Mouse (Mus musculus) testis, adult 2 months (tissue): ENCODE measurements around the gene Ndufs7. TPM values are rescaled to one million over a fixed set of nuclear protein-coding genes. Genes with fewer than 3 reads are reported as not detected.
A peak's percentile ranks its signal among the peaks of the same experiment; 100 is the strongest.

ENCODE experiments used
- H3K27ac ChIP-seq: fragments of 200-500 bp; 2 replicates; pipeline ENCODE4 v1.5.1; 2012; ENCODE audit warnings: low read depth, low read length; ENCODE audit not compliant: control insufficient read depth, insufficient read depth
- H3K27me3 ChIP-seq: fragments of 200-500 bp; 2 replicates; pipeline ENCODE4 v1.6.1; 2012; ENCODE audit warnings: mild to moderate bottlenecking, low read length, moderate library complexity; ENCODE audit not compliant: control insufficient read depth, insufficient read depth
- H3K36me3 ChIP-seq: fragments of 200-500 bp; 2 replicates; pipeline ENCODE4 v1.6.1; 2012; ENCODE audit warnings: mild to moderate bottlenecking, low read length; ENCODE audit not compliant: control insufficient read depth, insufficient read depth
- H3K4me1 ChIP-seq: fragments of 200-500 bp; 2 replicates; pipeline ENCODE4 v1.6.1; 2012; ENCODE audit warnings: low read length; ENCODE audit not compliant: control insufficient read depth, insufficient read depth
- H3K4me3 ChIP-seq: fragments of 200-500 bp; 2 replicates; pipeline ENCODE4 v1.5.1; 2012; ENCODE audit warnings: low read depth, mild to moderate bottlenecking, low read length, moderate library complexity, mixed read lengths; ENCODE audit not compliant: control insufficient read depth
- CTCF ChIP-seq: fragments of 200-500 bp; IDR thresholded peaks from 2 replicates; pipeline ENCODE4 v1.5.1; 2012; ENCODE audit warnings: low read depth, mild to moderate bottlenecking, inconsistent platforms, low read length, moderate library complexity; ENCODE audit not compliant: control insufficient read depth, insufficient read depth, insufficient replicate concordance
- POLR2A ChIP-seq: fragments of 200-500 bp; IDR thresholded peaks from 2 replicates; pipeline ENCODE4 v1.6.1; 2012; ENCODE audit warnings: low read depth, mild to moderate bottlenecking, inconsistent platforms, low read length, moderate library complexity; ENCODE audit not compliant: control insufficient read depth
- polyA plus RNA-seq: library from polyadenylated mRNA; depleted of rRNA; stranded (reverse); fragments of >200 nt; gene quantifications from 2 replicates; pipeline ENCODE4 v1.2.3, GENCODE M21; 2012

The Ndufs7 gene
- polyA plus RNA-seq, 1 experiment: 105 TPM

- Histone ChIP-seq H3K4me1 (peaks cover 23% of the 10 kb centered on the region), H3K4me3 (no peak overlapping the region), H3K27ac (no peak overlapping the region), H3K36me3 (peaks cover 1% of the 10 kb centered on the region; the same call in 1 of the 2 replicates), H3K27me3 (no peaks in the 10 kb centered on the region)
- TF ChIP-seq POLR2A: no peak
- TF ChIP-seq CTCF: no peak
Observed at GRCm38 (mm10) chr10:80296824-80297223, 47.9 kb downstream of the Ndufs7 start.

DNA sequence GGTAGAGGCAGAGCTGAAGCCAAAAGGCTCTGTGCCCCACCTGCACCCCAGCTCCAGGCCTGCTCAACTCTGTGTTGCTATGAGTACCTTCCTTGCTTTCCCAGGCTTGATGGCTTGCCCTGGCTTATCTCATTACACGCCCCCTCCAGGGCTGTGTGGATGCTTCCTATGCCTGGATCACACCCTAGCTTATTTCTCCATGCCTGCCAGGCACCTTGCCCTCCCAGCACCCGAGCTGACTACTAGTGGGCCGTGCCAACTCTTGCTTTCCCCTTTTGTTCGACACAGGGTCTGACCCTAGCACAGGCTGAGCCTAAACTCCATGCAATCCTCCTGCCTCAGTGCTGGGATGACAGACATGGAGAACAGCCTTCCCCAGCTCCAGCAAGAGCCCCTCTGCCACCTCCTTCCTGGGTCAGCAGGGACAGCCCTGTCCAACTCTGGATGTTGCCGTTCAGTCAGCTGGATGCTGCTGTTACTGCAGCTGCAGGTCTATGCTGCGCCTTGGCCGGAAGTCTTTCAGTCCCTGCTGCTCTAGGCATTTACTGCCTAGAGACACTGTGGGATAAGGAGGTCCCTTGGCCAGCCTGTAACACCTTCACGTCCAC lies 48.7 kb downstream of the Ndufs7 start:
- peaks cover 23% of the 10 kb centered on the region for H3K4me1 ChIP-seq
- no peak for TF ChIP-seq CTCF
- no peak overlapping the region for H3K27ac ChIP-seq
- H3K4me3 ChIP-seq: no peak overlapping the region
- H3K27me3 ChIP-seq: no peaks in the 10 kb centered on the region
- peaks cover 1% of the 10 kb centered on the region; the same call in 1 of the 2 replicates for H3K36me3 ChIP-seq

GRCm38 (mm10) chr10:80298571-80299281 lies 49.8 kb downstream of the Ndufs7 start:
- TF ChIP-seq CTCF (no peak), POLR2A (no peak)
- Histone ChIP-seq H3K36me3 (no peaks in the 10 kb centered on the region), H3K4me1 (peaks cover 17% of the 10 kb centered on the region), H3K4me3 (peak overlapping the region; percentile 5), H3K27ac (no peak overlapping the region), H3K27me3 (no peaks in the 10 kb centered on the region)

- Histone ChIP-seq H3K4me1 (peaks cover 17% of the 10 kb centered on the region), H3K27ac (no peak overlapping the region), H3K27me3 (no peaks in the 10 kb centered on the region), H3K4me3 (peak overlapping the region; percentile 5), H3K36me3 (no peaks in the 10 kb centered on the region)
- no peak for TF ChIP-seq CTCF
- TF ChIP-seq POLR2A: no peak
Observed at GRCm38 (mm10) chr10:80299301-80299700, 50.4 kb downstream of the Ndufs7 start.

DNA sequence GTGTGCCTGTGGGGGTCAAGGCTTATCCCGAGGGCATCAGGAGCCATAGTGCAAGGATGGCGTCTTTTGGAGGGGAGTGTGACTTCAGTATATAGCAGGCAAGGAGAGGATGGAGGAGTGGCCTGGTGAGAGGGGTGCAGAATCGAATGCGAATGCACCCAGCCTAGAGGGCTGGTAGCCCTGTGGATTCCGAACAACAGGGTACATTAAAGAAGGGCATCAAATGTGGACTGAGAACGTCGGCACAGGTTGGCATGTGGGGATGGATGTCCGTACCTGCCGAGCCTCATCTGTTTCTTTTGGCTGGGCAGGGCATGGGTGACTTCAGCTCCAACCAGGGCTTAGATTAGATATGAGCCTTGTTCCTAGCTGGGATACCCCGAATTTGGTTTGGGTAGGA lies 50.9 kb downstream of the Ndufs7 start:
- H3K27ac ChIP-seq: no peak overlapping the region

GRCm38 (mm10) chr10:80300672-80301181 lies 51.8 kb downstream of the Ndufs7 start:
- H3K4me1 ChIP-seq: peaks cover 14% of the 10 kb centered on the region
- no peak overlapping the region for H3K27ac ChIP-seq
- no peak overlapping the region for H3K4me3 ChIP-seq
- TF ChIP-seq CTCF (no peak), POLR2A (no peak)
- H3K36me3 ChIP-seq: no peaks in the 10 kb centered on the region
- no peaks in the 10 kb centered on the region for H3K27me3 ChIP-seq

More for the DNA sequence above, 50.9 kb downstream of the Ndufs7 start:
- Histone ChIP-seq H3K36me3 (no peaks in the 10 kb centered on the region), H3K27me3 (no peaks in the 10 kb centered on the region), H3K4me1 (peaks cover 17% of the 10 kb centered on the region), H3K4me3 (no peak overlapping the region)
- TF ChIP-seq POLR2A (no peak), CTCF (no peak)

- no peak overlapping the region for H3K27ac ChIP-seq
- no peak for TF ChIP-seq CTCF
- TF ChIP-seq POLR2A: no peak
- no peak overlapping the region for H3K4me3 ChIP-seq
- H3K36me3 ChIP-seq: no peaks in the 10 kb centered on the region
- no peaks in the 10 kb centered on the region for H3K27me3 ChIP-seq
- H3K4me1 ChIP-seq: peaks cover 10% of the 10 kb centered on the region
Observed at GRCm38 (mm10) chr10:80301256-80302081, 52.5 kb downstream of the Ndufs7 start.
